Mouse (Mus musculus): ENCODE measurements at regions not wholly inside any gene's neighbourhood (a gene's known extent, or its start where the extent isn't known, plus 50 kb on each side); places are given as distances from the start of the nearest gene placed in this dataset.

DNA sequence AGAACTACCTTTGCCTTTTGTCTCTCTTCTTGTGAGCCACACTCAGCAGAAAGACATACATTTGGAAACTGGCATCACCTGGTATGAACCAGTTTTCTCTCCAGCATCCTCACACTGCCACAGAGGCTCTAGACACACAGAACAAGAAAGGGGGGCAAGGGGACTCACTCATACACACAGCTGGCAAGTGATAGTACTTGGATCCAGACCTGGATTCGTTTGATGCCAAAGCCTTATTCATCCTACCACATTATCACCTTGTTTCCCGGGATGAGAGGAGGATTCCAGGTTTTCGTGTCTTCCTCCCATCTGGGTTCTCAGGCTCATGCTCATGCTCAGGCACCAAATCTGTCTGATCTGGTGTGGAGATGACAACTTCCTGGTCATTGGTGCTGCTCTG lies 97.8 kb upstream of the Opcml start:
- no peak for TF ChIP-seq MYOD1 (IDR thresholded peaks at IDR 0.05; ENCODE audit: control insufficient read depth in 1 of 3, insufficient read length in 2 of 3, low read depth in 2 of 3)
- no peak for TF ChIP-seq POLR2A (IDR thresholded peaks at IDR 0.05; ENCODE audit: insufficient read length, low read depth)
- TF ChIP-seq TCF12 (IDR thresholded peaks at IDR 0.05; ENCODE audit: insufficient read depth, poor library complexity, severe bottlenecking) = no peak
- no peak for TF ChIP-seq CEBPB (IDR thresholded peaks at IDR 0.05; ENCODE audit: insufficient read depth, poor library complexity, severe bottlenecking)
- TF ChIP-seq TCF3 (IDR thresholded peaks at IDR 0.05; ENCODE audit: insufficient read length, low read depth) = no peak
- TF ChIP-seq POLR2AphosphoS2 (IDR thresholded peaks at IDR 0.05; ENCODE audit: insufficient read length, low read depth) = no peak
- TF ChIP-seq E2F4 (IDR thresholded peaks at IDR 0.05; ENCODE audit: insufficient read depth) = no peak
- no peak for TF ChIP-seq USF1 (IDR thresholded peaks at IDR 0.05; ENCODE audit: low read depth)
- TF ChIP-seq MAX (IDR thresholded peaks at IDR 0.05; ENCODE audit: low read depth) = no peak
- TF ChIP-seq SRF (IDR thresholded peaks at IDR 0.05; ENCODE audit: control insufficient read depth, insufficient read length, low read depth) = no peak

All from myocyte (in vitro differentiated cells).